Mouse (Mus musculus): Measurements from ENCODE around the gene Smg9. TPM values are rescaled to one million over a fixed set of nuclear protein-coding genes. Genes with fewer than 3 reads are reported as not detected.

Gene Smg9
- 81.7 and 84.5 TPM in 2 replicates for polyA plus RNA-seq (2012; rRNA removed)

GRCm38 (mm10) chr7:24399256-24400081 lies at the start of gene Smg9:
Gene Smg9, plus strand, starts transcription at chr7:24399619.
- H3K4me1 ChIP-seq (ENCODE audit: control insufficient read depth, insufficient read depth, low read length) = no peaks in the 10 kb centered on the region
- H3K27ac ChIP-seq (ENCODE audit: insufficient read depth, low read length) = peak within 1 kb of the TSS; percentile 88
- TF ChIP-seq POLR2A (IDR thresholded peaks at IDR 0.05; ENCODE audit: extremely low read depth, insufficient read depth, low read length) (peak; percentile 82), CTCF (IDR thresholded peaks at IDR 0.05; ENCODE audit: extremely low read depth, insufficient read depth, low read length) (no peak)
- H3K4me3 ChIP-seq (ENCODE audit: insufficient read depth, low read length) = peak within 1 kb of the TSS; percentile 58

DNA sequence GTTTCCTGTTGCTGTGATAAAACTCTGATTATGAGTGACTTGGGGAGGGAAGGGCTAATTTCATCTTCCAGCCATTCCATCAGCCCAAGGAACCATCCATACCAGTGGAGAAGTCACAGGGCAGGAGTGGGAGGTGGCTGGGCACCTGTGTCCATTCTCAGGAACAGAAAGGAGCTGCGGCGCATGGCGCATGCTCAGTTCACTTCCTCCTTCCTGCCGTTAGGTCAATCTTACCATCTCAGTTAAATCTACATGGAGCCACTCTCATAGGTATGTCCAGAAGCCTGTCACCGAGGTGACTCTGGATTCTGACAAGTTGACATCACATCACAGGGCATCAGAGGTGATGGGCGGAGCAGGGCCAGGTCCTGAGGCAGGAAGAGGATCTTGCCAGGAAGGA lies 43.8 kb upstream of the Smg9 start:
- Histone ChIP-seq H3K27ac (ENCODE audit: insufficient read depth, low read length) (no peak overlapping the region), H3K4me3 (ENCODE audit: insufficient read depth, low read length) (no peak overlapping the region), H3K4me1 (ENCODE audit: control insufficient read depth, insufficient read depth, low read length) (no peaks in the 10 kb centered on the region)
- TF ChIP-seq CTCF (IDR thresholded peaks at IDR 0.05; ENCODE audit: extremely low read depth, insufficient read depth, low read length) (no peak), POLR2A (IDR thresholded peaks at IDR 0.05; ENCODE audit: extremely low read depth, insufficient read depth, low read length) (no peak)

DNA sequence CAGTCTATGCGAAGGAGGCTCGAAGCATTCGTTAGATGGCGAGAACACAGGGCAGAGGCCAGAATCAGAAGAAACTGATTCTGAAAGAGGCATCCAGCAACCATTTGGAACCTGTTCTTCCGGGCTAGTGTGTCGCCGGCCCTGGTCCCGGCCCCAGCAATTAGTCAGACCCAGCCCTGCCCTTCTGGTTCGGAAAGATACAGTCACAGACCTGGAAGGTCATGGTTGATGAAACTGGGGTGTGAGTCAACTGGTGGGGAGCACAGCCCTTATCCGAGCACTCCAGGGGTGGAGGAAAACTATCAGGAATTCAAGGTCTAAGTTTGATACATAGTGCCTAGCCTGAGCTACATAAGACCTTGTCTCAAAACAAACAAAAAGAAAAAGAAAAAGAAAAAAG lies 43.3 kb upstream of the Smg9 start:
- H3K27ac ChIP-seq (ENCODE audit: insufficient read depth, low read length) = no peak overlapping the region
- H3K4me3 ChIP-seq (ENCODE audit: insufficient read depth, low read length) = no peak overlapping the region
- TF ChIP-seq CTCF (IDR thresholded peaks at IDR 0.05; ENCODE audit: extremely low read depth, insufficient read depth, low read length) = no peak
- TF ChIP-seq POLR2A (IDR thresholded peaks at IDR 0.05; ENCODE audit: extremely low read depth, insufficient read depth, low read length) = no peak
- H3K4me1 ChIP-seq (ENCODE audit: control insufficient read depth, insufficient read depth, low read length) = no peaks in the 10 kb centered on the region

DNA sequence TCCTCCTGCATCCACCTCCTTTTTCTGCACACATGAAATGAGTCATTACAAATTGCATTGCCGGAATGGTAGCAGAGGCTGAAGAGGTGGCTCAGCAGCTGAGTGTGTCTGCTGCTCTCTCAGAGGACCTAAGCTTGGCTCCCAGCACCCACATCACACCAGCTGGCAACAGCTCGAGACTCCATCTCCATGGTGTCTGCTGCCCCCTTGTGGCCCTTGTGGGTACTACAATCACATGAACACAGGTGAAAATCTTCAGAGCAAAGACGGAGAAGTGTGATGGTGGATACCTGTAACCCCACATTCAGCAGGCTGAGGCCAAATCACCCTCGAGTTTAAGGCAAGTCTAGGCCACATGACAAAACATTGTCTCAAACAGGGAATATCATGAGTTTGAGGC lies 41.5 kb upstream of the Smg9 start:
- no peak overlapping the region for H3K4me3 ChIP-seq (ENCODE audit: insufficient read depth, low read length)
- TF ChIP-seq CTCF (IDR thresholded peaks at IDR 0.05; ENCODE audit: extremely low read depth, insufficient read depth, low read length) (0 out of 2 replicates have a peak, but pooled peaks have one; percentile 4), POLR2A (IDR thresholded peaks at IDR 0.05; ENCODE audit: extremely low read depth, insufficient read depth, low read length) (no peak)

GRCm38 (mm10) chr7:24359269-24359668 lies 40.1 kb upstream of the Smg9 start:
- TF ChIP-seq POLR2A (IDR thresholded peaks at IDR 0.05; ENCODE audit: extremely low read depth, insufficient read depth, low read length) (no peak), CTCF (IDR thresholded peaks at IDR 0.05; ENCODE audit: extremely low read depth, insufficient read depth, low read length) (no peak)
- Histone ChIP-seq H3K4me1 (ENCODE audit: control insufficient read depth, insufficient read depth, low read length) (no peaks in the 10 kb centered on the region; the same call in 1 of the 2 replicates), H3K4me3 (ENCODE audit: insufficient read depth, low read length) (no peak overlapping the region), H3K27ac (ENCODE audit: insufficient read depth, low read length) (no peak overlapping the region)

More for the DNA sequence above, 41.5 kb upstream of the Smg9 start:
- Histone ChIP-seq H3K4me1 (ENCODE audit: control insufficient read depth, insufficient read depth, low read length) (no peaks in the 10 kb centered on the region), H3K27ac (ENCODE audit: insufficient read depth, low read length) (no peak overlapping the region)

DNA sequence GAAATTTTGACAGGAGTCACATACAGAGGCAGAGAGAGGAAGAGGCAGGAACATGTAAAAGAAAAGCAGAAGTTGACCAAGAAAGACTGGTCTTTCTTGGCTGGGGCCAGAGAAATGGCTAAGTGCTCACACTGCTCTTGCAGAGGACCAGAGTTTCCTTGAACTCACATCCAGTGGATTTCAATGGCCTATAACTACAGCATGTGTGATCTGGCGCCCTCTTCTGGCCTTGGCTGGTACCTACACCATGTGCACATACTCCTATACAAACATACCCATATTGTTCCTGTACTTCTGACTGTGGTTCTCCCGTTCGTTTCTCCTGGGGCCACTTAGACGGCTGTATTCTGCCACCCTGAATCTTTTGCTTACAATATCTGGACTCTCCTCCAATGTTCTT lies 38.4 kb upstream of the Smg9 start:
- H3K27ac ChIP-seq (ENCODE audit: insufficient read depth, low read length) = no peak overlapping the region
- TF ChIP-seq CTCF (IDR thresholded peaks at IDR 0.05; ENCODE audit: extremely low read depth, insufficient read depth, low read length) (no peak), POLR2A (IDR thresholded peaks at IDR 0.05; ENCODE audit: extremely low read depth, insufficient read depth, low read length) (no peak)
- H3K4me3 ChIP-seq (ENCODE audit: insufficient read depth, low read length) = no peak overlapping the region
- peaks cover 1% of the 10 kb centered on the region; the same call in 1 of the 2 replicates for H3K4me1 ChIP-seq (ENCODE audit: control insufficient read depth, insufficient read depth, low read length)

GRCm38 (mm10) chr7:24363228-24363627 lies 36.2 kb upstream of the Smg9 start:
- TF ChIP-seq POLR2A (IDR thresholded peaks at IDR 0.05; ENCODE audit: extremely low read depth, insufficient read depth, low read length) (no peak), CTCF (IDR thresholded peaks at IDR 0.05; ENCODE audit: extremely low read depth, insufficient read depth, low read length) (peak; percentile 28; the same call in 1 of the 2 replicates)
- Histone ChIP-seq H3K27ac (ENCODE audit: insufficient read depth, low read length) (no peak overlapping the region), H3K4me3 (ENCODE audit: insufficient read depth, low read length) (no peak overlapping the region), H3K4me1 (ENCODE audit: control insufficient read depth, insufficient read depth, low read length) (peaks cover 1% of the 10 kb centered on the region; the same call in 1 of the 2 replicates)

GRCm38 (mm10) chr7:24364827-24365226 lies 34.6 kb upstream of the Smg9 start:
- TF ChIP-seq POLR2A (IDR thresholded peaks at IDR 0.05; ENCODE audit: extremely low read depth, insufficient read depth, low read length) (peak; percentile 21; the same call in 1 of the 2 replicates), CTCF (IDR thresholded peaks at IDR 0.05; ENCODE audit: extremely low read depth, insufficient read depth, low read length) (peak; percentile 75)
- H3K27ac ChIP-seq (ENCODE audit: insufficient read depth, low read length) = no peak overlapping the region
- no peak overlapping the region for H3K4me3 ChIP-seq (ENCODE audit: insufficient read depth, low read length)
- H3K4me1 ChIP-seq (ENCODE audit: control insufficient read depth, insufficient read depth, low read length) = peaks cover 1% of the 10 kb centered on the region; the same call in 1 of the 2 replicates

DNA sequence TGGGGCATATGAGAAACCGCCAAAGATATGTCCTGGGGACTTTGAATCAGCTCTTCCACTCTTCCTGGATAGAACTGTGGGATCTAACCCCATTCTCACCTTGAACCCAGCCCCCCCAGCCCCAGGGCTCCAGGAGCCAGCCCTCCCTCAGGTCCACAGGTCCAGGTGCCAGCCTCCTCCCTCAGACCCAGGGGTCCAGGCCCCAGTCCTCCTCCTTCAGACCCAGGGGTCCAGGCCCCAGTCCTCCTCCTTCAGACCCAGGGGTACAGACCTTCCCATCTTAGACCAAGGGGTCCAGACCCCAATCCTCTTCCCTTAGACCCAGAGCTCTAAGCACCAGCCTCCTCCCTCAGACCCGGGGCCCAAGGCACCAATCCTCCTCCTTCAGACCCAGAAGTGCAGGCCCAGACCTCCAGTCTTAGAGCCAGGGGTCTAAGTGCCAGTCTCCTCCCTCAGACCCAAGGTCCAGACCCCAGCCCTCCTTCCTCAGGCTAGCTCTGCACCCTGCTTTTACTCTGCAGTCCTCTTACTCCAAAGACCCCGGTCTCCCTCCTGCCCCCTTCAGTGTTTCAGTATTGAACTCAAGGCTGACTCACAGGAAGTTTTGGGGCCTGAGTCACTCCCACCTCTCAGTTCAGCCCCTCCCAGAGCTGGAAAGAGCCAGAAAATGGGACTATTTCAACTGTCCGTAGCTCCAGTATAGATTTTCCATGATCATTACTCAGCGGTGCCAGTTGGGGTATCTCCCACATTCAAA lies 34.0 kb upstream of the Smg9 start:
- TF ChIP-seq CTCF (IDR thresholded peaks at IDR 0.05; ENCODE audit: extremely low read depth, insufficient read depth, low read length) (no peak), POLR2A (IDR thresholded peaks at IDR 0.05; ENCODE audit: extremely low read depth, insufficient read depth, low read length) (no peak)
- H3K4me1 ChIP-seq (ENCODE audit: control insufficient read depth, insufficient read depth, low read length) = peaks cover 1% of the 10 kb centered on the region; the same call in 1 of the 2 replicates
- no peak overlapping the region for H3K4me3 ChIP-seq (ENCODE audit: insufficient read depth, low read length)
- no peak overlapping the region for H3K27ac ChIP-seq (ENCODE audit: insufficient read depth, low read length)

Data from cortical plate, adult 2 months (tissue).